Mouse (Mus musculus): ENCODE measurements at regions not wholly inside any gene's neighbourhood (a gene's known extent, or its start where the extent isn't known, plus 50 kb on each side); places are given as distances from the start of the nearest gene placed in this dataset.

GRCm38 (mm10) chr10:84081673-84082072, 358.7 kb downstream of the Nuak1 start:
- ATAC-seq (ENCODE audit: insufficient read depth, low FRiP score, low read depth), result no peak
- H3K36me3 ChIP-seq, result no peaks in the 10 kb centered on the region
- no peak overlapping the region for H3K4me2 ChIP-seq
- no peak overlapping the region for H3K9ac ChIP-seq
- H3K27me3 ChIP-seq (replicated peaks), result no peaks in the 10 kb centered on the region
- no peak overlapping the region for H3K27ac ChIP-seq
- no peaks in the 10 kb centered on the region for H3K4me1 ChIP-seq
- H3K4me3 ChIP-seq (replicated peaks), result no peak overlapping the region
- H3K9me3 ChIP-seq, result no peaks in the 10 kb centered on the region
- WGBS, result 31% methylated on average over 6 of the region's 6 CpGs

GRCm38 (mm10) chr10:84087528-84087927, 352.9 kb downstream of the Nuak1 start:
- no peak overlapping the region for H3K27ac ChIP-seq
- no peak overlapping the region for H3K4me3 ChIP-seq (replicated peaks)
- H3K4me2 ChIP-seq, result no peak overlapping the region
- no peaks in the 10 kb centered on the region for H3K4me1 ChIP-seq
- WGBS, result 72% methylated on average over 5 of the region's 5 CpGs
- no peaks in the 10 kb centered on the region for H3K27me3 ChIP-seq (replicated peaks)
- no peak for ATAC-seq (ENCODE audit: insufficient read depth, low FRiP score, low read depth)
- no peaks in the 10 kb centered on the region for H3K36me3 ChIP-seq
- no peak overlapping the region for H3K9ac ChIP-seq
- no peaks in the 10 kb centered on the region for H3K9me3 ChIP-seq

- no peaks in the 10 kb centered on the region for H3K36me3 ChIP-seq
- ATAC-seq (ENCODE audit: insufficient read depth, low FRiP score, low read depth), result no peak
- no peaks in the 10 kb centered on the region for H3K9me3 ChIP-seq
- 80% methylated on average over 3 of the region's 3 CpGs for WGBS
- H3K4me2 ChIP-seq, result no peak overlapping the region
- no peaks in the 10 kb centered on the region for H3K27me3 ChIP-seq (replicated peaks)
- no peak overlapping the region for H3K27ac ChIP-seq
- no peaks in the 10 kb centered on the region for H3K4me1 ChIP-seq
- no peak overlapping the region for H3K4me3 ChIP-seq (replicated peaks)
- no peak overlapping the region for H3K9ac ChIP-seq
Measured at GRCm38 (mm10) chr10:84087929-84088328, 352.5 kb downstream of the Nuak1 start.

- no peak overlapping the region for H3K4me2 ChIP-seq
- no peak overlapping the region for H3K4me3 ChIP-seq (replicated peaks)
- H3K9ac ChIP-seq, result no peak overlapping the region
- no peaks in the 10 kb centered on the region for H3K27me3 ChIP-seq (replicated peaks)
- WGBS, result 82% methylated on average over 18 of the region's 18 CpGs
- ATAC-seq (ENCODE audit: insufficient read depth, low FRiP score, low read depth), result no peak
- no peak overlapping the region for H3K27ac ChIP-seq
- H3K4me1 ChIP-seq, result no peaks in the 10 kb centered on the region
- H3K36me3 ChIP-seq, result no peaks in the 10 kb centered on the region
- no peaks in the 10 kb centered on the region for H3K9me3 ChIP-seq
Measured at GRCm38 (mm10) chr10:84088799-84089778, 351.3 kb downstream of the Nuak1 start.

- ATAC-seq (ENCODE audit: insufficient read depth, low FRiP score, low read depth), result no peak
- Histone ChIP-seq H3K27ac (no peak overlapping the region), H3K4me3 (replicated peaks) (no peak overlapping the region), H3K4me1 (no peaks in the 10 kb centered on the region), H3K36me3 (no peaks in the 10 kb centered on the region), H3K9ac (no peak overlapping the region), H3K9me3 (no peaks in the 10 kb centered on the region), H3K4me2 (no peak overlapping the region), H3K27me3 (replicated peaks) (no peaks in the 10 kb centered on the region)
- 78% methylated on average over 4 of the region's 4 CpGs for WGBS
Measured at GRCm38 (mm10) chr10:84093919-84094318, 346.5 kb downstream of the Nuak1 start.

- Histone ChIP-seq H3K36me3 (no peaks in the 10 kb centered on the region), H3K4me1 (no peaks in the 10 kb centered on the region), H3K4me2 (no peak overlapping the region), H3K4me3 (replicated peaks) (no peak overlapping the region), H3K27me3 (replicated peaks) (no peaks in the 10 kb centered on the region), H3K9me3 (no peaks in the 10 kb centered on the region), H3K27ac (no peak overlapping the region), H3K9ac (no peak overlapping the region)
- no peak for ATAC-seq (ENCODE audit: insufficient read depth, low FRiP score, low read depth)
- WGBS, result 34% methylated on average over 5 of the region's 5 CpGs
Measured at GRCm38 (mm10) chr10:84097196-84097595, 343.2 kb downstream of the Nuak1 start.

- Histone ChIP-seq H3K4me2 (no peak overlapping the region), H3K4me1 (no peaks in the 10 kb centered on the region), H3K4me3 (replicated peaks) (no peak overlapping the region), H3K27me3 (replicated peaks) (no peaks in the 10 kb centered on the region), H3K36me3 (no peaks in the 10 kb centered on the region), H3K9ac (no peak overlapping the region), H3K9me3 (no peaks in the 10 kb centered on the region), H3K27ac (no peak overlapping the region)
- ATAC-seq (ENCODE audit: insufficient read depth, low FRiP score, low read depth), result no peak
- WGBS, result 78% methylated on average over 7 of the region's 7 CpGs
Measured at GRCm38 (mm10) chr10:84103985-84104384, 336.4 kb downstream of the Nuak1 start.

- no peak overlapping the region for H3K4me2 ChIP-seq
- H3K4me1 ChIP-seq, result no peaks in the 10 kb centered on the region
- no peak overlapping the region for H3K9ac ChIP-seq
- H3K27ac ChIP-seq, result no peak overlapping the region
- H3K27me3 ChIP-seq (replicated peaks), result no peaks in the 10 kb centered on the region
- ATAC-seq (ENCODE audit: insufficient read depth, low FRiP score, low read depth), result no peak
- H3K4me3 ChIP-seq (replicated peaks), result no peak overlapping the region
- no peaks in the 10 kb centered on the region for H3K9me3 ChIP-seq
- H3K36me3 ChIP-seq, result no peaks in the 10 kb centered on the region
- WGBS, result 75% methylated on average over 6 of the region's 6 CpGs
Measured at GRCm38 (mm10) chr10:84104556-84104955, 335.8 kb downstream of the Nuak1 start.

GRCm38 (mm10) chr10:84109680-84110371, 330.6 kb downstream of the Nuak1 start:
- Histone ChIP-seq H3K9ac (no peak overlapping the region), H3K36me3 (no peaks in the 10 kb centered on the region), H3K27me3 (replicated peaks) (no peaks in the 10 kb centered on the region), H3K4me2 (no peak overlapping the region), H3K4me3 (replicated peaks) (no peak overlapping the region), H3K4me1 (no peaks in the 10 kb centered on the region), H3K9me3 (no peaks in the 10 kb centered on the region), H3K27ac (no peak overlapping the region)
- no peak for ATAC-seq (ENCODE audit: insufficient read depth, low FRiP score, low read depth)
- 53% methylated on average over 7 of the region's 7 CpGs for WGBS

- Histone ChIP-seq H3K27ac (no peak overlapping the region), H3K9ac (no peak overlapping the region), H3K36me3 (no peaks in the 10 kb centered on the region), H3K27me3 (replicated peaks) (no peaks in the 10 kb centered on the region), H3K9me3 (no peaks in the 10 kb centered on the region), H3K4me1 (no peaks in the 10 kb centered on the region), H3K4me2 (no peak overlapping the region), H3K4me3 (replicated peaks) (no peak overlapping the region)
- no peak for ATAC-seq (ENCODE audit: insufficient read depth, low FRiP score, low read depth)
- 45% methylated on average over 4 of the region's 4 CpGs for WGBS
Measured at GRCm38 (mm10) chr10:84110372-84110985, 329.9 kb downstream of the Nuak1 start.

- 56% methylated on average over 5 of the region's 5 CpGs for WGBS
- ATAC-seq (ENCODE audit: insufficient read depth, low FRiP score, low read depth), result no peak
- H3K9ac ChIP-seq, result no peak overlapping the region
Measured at GRCm38 (mm10) chr10:84111502-84111901, 328.9 kb downstream of the Nuak1 start.

GRCm38 (mm10) chr10:84111909-84112308, 328.5 kb downstream of the Nuak1 start:
- Histone ChIP-seq H3K4me1 (no peaks in the 10 kb centered on the region), H3K4me3 (replicated peaks) (no peak overlapping the region), H3K36me3 (no peaks in the 10 kb centered on the region), H3K4me2 (no peak overlapping the region), H3K9ac (no peak overlapping the region), H3K27ac (no peak overlapping the region), H3K9me3 (no peaks in the 10 kb centered on the region), H3K27me3 (replicated peaks) (no peaks in the 10 kb centered on the region)
- ATAC-seq (ENCODE audit: insufficient read depth, low FRiP score, low read depth), result no peak
- WGBS, result 68% methylated on average over 5 of the region's 5 CpGs

More at GRCm38 (mm10) chr10:84111502-84111901, 328.9 kb downstream of the Nuak1 start:
- Histone ChIP-seq H3K9me3 (no peaks in the 10 kb centered on the region), H3K4me2 (no peak overlapping the region), H3K27ac (no peak overlapping the region), H3K36me3 (no peaks in the 10 kb centered on the region), H3K27me3 (replicated peaks) (no peaks in the 10 kb centered on the region), H3K4me3 (replicated peaks) (no peak overlapping the region), H3K4me1 (no peaks in the 10 kb centered on the region)

Data from stomach, embryonic 15.5 days (tissue).